Mouse (Mus musculus): ENCODE data around the gene Stard3.

The Stard3 gene

GRCm38 (mm10) chr11:98329081-98329959 lies 28.8 kb upstream of the Stard3 start, which contains the start of gene Neurod2:
TSS of gene Neurod2 (minus strand) at chr11:98329648.
- in situ Hi-C loops (cut with MboI, MseI): no loop called here

- in situ Hi-C loops (cut with MboI, MseI): no loop called here
These were observed 28.0 kb upstream of the Stard3 start for GRCm38 (mm10) chr11:98329960-98330744.

GRCm38 (mm10) chr11:98330745-98331204 lies 27.4 kb upstream of the Stard3 start:
- in situ Hi-C loops (cut with MboI, MseI): no loop called here

- in situ Hi-C loops (cut with MboI, MseI): no loop called here
These were observed 26.8 kb upstream of the Stard3 start for GRCm38 (mm10) chr11:98331401-98331800.

GRCm38 (mm10) chr11:98332186-98332585 lies 26.0 kb upstream of the Stard3 start:
- in situ Hi-C loops (cut with MboI, MseI): no loop called here

GRCm38 (mm10) chr11:98332841-98333240 lies 25.3 kb upstream of the Stard3 start:
- in situ Hi-C loops (cut with MboI, MseI): no loop called here

- in situ Hi-C loops (cut with MboI, MseI): no loop called here
These were observed 24.9 kb upstream of the Stard3 start for GRCm38 (mm10) chr11:98333263-98333696.

- in situ Hi-C loops (cut with MboI, MseI): no loop called here
These were observed 24.0 kb upstream of the Stard3 start for GRCm38 (mm10) chr11:98333981-98334741.

GRCm38 (mm10) chr11:98335250-98335649 lies 22.9 kb upstream of the Stard3 start:
- in situ Hi-C loops (cut with MboI, MseI): no loop called here

- in situ Hi-C loops (cut with MboI, MseI): no loop called here
These were observed 21.7 kb upstream of the Stard3 start for GRCm38 (mm10) chr11:98336245-98337107.

GRCm38 (mm10) chr11:98338507-98338961 lies 19.6 kb upstream of the Stard3 start:
- in situ Hi-C loops (cut with MboI, MseI): no loop called here

- in situ Hi-C loops (cut with MboI, MseI): no loop called here
These were observed 19.1 kb upstream of the Stard3 start for GRCm38 (mm10) chr11:98339071-98339501.

- in situ Hi-C loops (cut with MboI, MseI): loop anchor here (5.0 kb wide), 1 partner anchor 48 kb away; the partner anchor contains the start of gene Pnmt
These were observed 18.4 kb upstream of the Stard3 start for GRCm38 (mm10) chr11:98339679-98340287.

- in situ Hi-C loops (cut with MboI, MseI): loop anchor here (5.0 kb wide), 1 partner anchor 47 kb away; the partner anchor contains the start of gene Pnmt
These were observed 17.6 kb upstream of the Stard3 start for GRCm38 (mm10) chr11:98340597-98340996.

GRCm38 (mm10) chr11:98341174-98341573 lies 17.0 kb upstream of the Stard3 start:
- in situ Hi-C loops (cut with MboI, MseI): loop anchor here (5.0 kb wide), 1 partner anchor 46 kb away; the partner anchor contains the start of gene Pnmt

GRCm38 (mm10) chr11:98342000-98342945 lies 15.9 kb upstream of the Stard3 start:
- in situ Hi-C loops (cut with MboI, MseI): loop anchor here (5.0 kb wide), 1 partner anchor 45 kb away; the partner anchor contains the start of gene Pnmt

- in situ Hi-C loops (cut with MboI, MseI): loop anchor here (5.0 kb wide), 1 partner anchor 107 kb away; no protein-coding TSS in a partner anchor
These were observed 12.9 kb upstream of the Stard3 start for GRCm38 (mm10) chr11:98345253-98345652.

GRCm38 (mm10) chr11:98346168-98346567 lies 12.0 kb upstream of the Stard3 start:
- in situ Hi-C loops (cut with MboI, MseI): loop anchor here (5.0 kb wide), 1 partner anchor 106 kb away; no protein-coding TSS in a partner anchor

All from T-helper 2 cell (primary cell).